Mouse (Mus musculus): ENCODE data around the gene Tbc1d1.
A peak's percentile ranks its signal among the peaks of the same experiment; 100 is the strongest.

Gene Tbc1d1

GRCm38 (mm10) chr5:64237263-64237662 lies 81.2 kb downstream of the Tbc1d1 start:
- peak; percentile 53 for DNase-seq (ENCODE audit: low read depth, low spot score)

GRCm38 (mm10) chr5:64237693-64238092 lies 81.6 kb downstream of the Tbc1d1 start:
- no peak for DNase-seq (ENCODE audit: low read depth, low spot score)

DNA sequence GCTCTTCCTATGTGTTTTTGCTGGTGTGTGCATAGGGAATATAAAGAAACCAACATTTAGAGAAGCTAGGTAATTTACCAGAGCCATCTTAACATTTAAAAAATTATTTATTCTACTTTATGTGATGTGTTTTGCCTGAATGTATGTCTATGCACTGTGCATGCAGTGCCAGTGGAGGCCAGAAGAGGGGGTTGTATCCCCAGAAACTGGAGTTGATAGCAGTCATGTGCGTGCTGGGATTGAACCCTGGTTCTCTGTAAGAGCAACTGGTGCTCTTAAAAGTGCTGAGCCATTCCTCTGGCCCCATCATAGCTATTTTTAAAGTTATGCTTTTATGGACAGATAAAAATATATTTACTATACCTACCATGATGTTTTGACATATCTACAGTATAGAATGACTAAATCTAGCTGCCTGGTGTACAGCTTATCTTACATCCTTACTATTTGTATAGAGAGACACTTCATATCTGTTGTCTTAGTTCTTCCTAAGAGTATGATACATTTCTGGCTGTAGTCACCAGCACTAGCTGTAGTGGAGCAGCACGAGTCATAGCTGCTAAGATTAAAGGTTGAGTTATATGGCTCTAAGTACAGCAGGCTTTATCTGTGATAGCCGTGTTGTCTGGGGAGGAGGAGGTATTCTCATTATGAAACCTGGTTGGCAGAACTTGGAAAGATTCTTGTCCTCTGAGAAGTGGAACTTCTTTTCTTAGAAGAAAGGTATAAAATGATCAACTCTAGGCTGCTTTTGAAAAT lies 83.0 kb downstream of the Tbc1d1 start:
- DNase-seq (ENCODE audit: low read depth, low spot score): no peak

GRCm38 (mm10) chr5:64240941-64241682 lies 85.0 kb downstream of the Tbc1d1 start:
- DNase-seq (ENCODE audit: low read depth, low spot score): no peak

DNA sequence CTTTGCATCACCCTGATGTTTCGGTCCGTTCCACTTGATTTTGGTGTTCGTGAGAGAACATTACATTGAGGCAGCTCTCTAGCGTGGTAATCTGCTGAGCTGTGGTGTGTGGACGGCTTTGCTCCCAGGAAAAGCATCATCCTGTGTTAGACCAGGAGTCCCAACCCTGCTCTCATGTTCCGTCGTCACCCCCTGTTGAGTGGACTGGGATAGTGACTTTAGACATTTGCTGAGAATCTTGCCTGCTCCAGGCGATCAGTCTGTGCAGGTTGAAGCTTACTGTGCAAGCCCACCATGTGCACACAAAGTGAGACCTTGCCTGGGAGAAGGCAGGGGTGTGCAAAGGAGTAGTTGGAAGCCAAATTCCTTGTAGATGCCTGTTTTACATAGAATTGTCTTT lies 85.8 kb downstream of the Tbc1d1 start:
- no peak for DNase-seq (ENCODE audit: low read depth, low spot score)

DNA sequence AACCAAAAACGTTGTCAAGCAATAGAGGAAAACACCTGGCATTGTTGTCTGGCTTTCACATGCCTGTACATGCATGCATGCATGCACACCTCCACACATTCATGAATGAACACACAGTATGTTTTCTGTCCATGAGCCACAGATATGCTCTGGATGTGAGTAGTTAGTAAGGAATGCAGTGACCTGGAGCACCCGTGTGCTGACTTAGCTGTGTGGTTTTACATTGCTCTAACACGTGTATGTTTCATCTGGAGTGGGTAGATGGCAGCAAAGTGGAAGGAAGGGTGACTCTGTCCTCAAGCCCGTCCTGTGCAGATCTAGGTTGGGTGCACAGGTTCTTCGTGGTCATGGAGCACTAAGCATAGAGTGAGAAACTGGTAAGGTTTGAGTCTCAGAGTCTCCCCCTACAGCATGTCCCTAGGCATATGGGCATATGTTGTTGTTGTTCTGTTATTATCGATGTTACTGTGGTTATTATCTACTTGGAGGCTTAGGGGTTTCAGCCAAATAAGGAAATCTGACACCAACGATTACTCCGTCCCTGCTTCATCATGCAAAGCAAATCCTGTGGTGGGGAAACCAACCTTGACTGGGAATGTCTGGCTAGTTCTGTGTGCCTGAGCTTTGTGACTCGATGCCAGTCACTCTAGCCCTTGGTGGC lies 86.8 kb downstream of the Tbc1d1 start:
- no peak for DNase-seq (ENCODE audit: low read depth, low spot score)

DNA sequence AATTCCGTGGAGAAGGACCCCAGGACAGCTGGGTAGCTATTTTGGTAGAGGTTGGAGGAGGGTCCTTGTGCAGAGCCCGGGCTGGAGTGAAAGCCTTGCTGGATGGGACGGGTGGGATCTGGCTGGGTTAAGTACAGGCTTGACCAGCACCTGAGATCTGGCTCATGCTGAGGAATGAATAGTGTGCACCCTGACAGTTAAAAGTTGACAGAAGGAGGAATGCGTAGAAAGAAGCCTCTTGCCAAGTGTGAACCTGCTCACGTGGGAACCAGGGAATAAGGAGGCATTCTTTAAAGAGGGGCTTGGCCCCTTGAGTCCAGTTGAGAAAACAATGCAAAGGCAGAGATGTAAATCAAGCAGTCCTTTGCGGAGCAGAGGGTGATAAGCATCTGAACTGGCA lies 87.6 kb downstream of the Tbc1d1 start:
- DNase-seq (ENCODE audit: low read depth, low spot score): peak; percentile 43

- no peak for DNase-seq (ENCODE audit: low read depth, low spot score)
Observed at GRCm38 (mm10) chr5:64244283-64244682, 88.2 kb downstream of the Tbc1d1 start.

- no peak for DNase-seq (ENCODE audit: low read depth, low spot score)
Observed at GRCm38 (mm10) chr5:64244745-64245144, 88.6 kb downstream of the Tbc1d1 start.

DNA sequence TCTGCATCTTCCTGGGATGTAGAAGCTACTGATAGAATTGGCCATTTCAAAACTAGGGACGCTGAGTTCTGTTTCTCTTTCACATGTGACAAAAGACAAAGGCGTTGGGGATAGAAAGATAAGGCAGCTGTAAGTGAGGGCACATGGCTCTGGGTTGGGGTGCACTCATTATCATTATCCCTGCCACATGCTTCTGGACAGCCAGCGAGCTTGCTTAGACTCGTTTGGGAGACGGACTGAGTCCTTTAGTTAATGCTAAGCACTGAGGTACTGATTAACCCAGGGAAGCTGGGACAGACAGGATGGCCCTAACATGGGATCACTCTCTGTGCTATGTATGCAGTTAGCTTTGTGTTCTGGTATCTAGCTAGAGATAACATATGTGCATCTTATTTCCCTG lies 95.3 kb downstream of the Tbc1d1 start:
- no peak for DNase-seq (ENCODE audit: low read depth, low spot score)

DNA sequence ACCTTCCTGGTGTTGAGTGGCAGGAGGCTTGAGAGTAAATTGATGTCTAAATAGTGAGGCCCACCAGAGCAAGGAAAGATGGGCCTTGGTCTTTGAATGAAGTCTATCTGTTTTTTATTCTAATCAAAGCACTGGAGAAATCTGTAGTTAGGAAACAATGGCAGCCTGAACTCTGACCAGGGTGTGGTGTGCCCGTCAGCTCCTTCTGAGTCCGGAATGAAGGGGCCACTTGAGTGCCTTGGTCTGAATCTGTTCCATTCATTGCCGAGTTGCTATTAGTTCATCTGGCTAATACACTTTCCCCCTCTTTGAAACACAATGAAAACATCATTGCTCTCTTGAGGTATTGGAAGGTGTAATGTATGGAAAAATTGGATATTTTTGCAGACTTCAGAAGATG lies 98.2 kb downstream of the Tbc1d1 start:
- peak; percentile 34 for DNase-seq (ENCODE audit: low read depth, low spot score)

DNA sequence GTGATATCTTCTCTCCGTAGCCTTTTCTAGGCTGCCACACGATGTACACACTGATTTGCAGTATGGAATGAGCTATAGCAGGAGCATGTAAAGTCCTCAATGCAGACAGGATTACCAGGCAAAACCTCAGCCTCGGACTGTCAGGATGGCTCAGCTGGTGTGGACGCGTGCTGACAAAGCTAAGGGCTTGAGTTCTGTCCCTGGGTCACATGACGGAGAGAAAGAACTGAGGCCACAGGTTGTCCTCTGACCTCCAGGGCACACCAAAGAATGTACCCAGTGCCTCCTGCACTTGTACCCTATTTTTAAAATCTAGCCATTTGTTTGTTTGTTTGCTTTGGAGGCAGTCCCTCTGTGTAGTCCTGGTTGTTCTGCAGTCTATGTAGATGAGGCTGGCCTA lies 98.9 kb downstream of the Tbc1d1 start:
- no peak for DNase-seq (ENCODE audit: low read depth, low spot score)

GRCm38 (mm10) chr5:64263348-64263747 lies 107.2 kb downstream of the Tbc1d1 start:
- no peak for DNase-seq (ENCODE audit: low read depth, low spot score)

GRCm38 (mm10) chr5:64263898-64264478 lies 107.9 kb downstream of the Tbc1d1 start:
- DNase-seq (ENCODE audit: low read depth, low spot score): no peak

- no peak for DNase-seq (ENCODE audit: low read depth, low spot score)
Observed at GRCm38 (mm10) chr5:64265145-64265544, 109.0 kb downstream of the Tbc1d1 start.

GRCm38 (mm10) chr5:64265906-64266305 lies 109.8 kb downstream of the Tbc1d1 start:
- peak; percentile 80 for DNase-seq (ENCODE audit: low read depth, low spot score)

DNA sequence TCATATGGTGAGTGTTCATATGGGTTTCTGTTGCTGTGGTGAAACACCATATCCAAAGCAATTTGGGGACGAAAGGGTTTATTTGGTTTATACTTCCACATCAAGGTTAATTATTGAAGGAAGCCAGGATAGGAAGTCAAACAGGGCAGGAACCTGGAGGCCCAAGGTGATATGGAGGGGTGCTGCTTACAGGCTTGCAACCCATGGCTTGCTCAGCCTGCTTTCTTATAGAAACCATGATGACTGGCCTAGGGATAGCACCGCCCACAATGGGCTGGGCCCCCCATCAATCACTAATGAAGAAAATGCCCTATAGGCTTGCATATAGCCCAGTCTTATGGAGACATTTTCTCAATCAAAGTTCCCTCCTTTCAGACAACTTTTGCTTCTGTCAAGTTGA lies 110.4 kb downstream of the Tbc1d1 start:
- no peak for DNase-seq (ENCODE audit: low read depth, low spot score)

GRCm38 (mm10) chr5:64267279-64267678 lies 111.2 kb downstream of the Tbc1d1 start:
- DNase-seq (ENCODE audit: low read depth, low spot score): no peak

DNA sequence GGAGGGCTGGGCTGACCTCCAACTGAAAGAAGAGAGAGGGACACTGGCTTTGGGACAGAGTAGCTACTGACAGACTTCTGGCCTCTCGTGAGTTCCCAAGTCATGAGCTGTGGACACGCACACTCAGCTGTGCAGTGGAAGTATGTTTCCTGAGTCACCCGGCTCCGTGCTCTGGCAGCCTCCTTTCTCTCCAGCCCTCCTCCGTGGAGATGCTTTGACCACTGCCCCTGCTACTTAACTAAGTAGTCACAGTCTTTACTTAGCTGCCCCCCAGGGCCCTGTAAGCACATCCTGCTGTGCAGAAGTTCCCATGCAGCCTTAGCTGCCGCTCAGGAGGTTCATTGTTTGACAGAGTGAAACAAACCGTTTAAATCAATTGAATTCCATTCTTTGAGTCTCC lies 113.6 kb downstream of the Tbc1d1 start:
- DNase-seq (ENCODE audit: low read depth, low spot score): no peak

DNA sequence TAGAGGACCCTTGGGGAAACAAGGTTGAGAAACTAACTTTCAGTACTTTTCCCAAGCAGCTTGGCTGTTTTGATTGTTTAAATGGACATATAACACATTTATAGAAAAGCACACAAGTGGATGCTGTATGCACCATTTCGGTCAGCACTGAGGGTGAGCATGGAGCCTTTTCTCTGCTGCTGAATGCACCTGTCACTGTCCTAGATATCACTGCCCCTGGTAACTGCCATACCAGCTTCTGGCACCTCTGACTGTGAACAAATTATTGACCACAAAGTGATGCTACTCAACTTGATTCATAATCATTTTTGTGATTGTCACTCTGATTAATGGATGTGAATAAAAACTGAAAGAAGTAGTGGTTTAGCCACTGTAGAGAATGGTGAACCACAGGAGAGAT lies 117.4 kb downstream of the Tbc1d1 start:
- DNase-seq (ENCODE audit: low read depth, low spot score): no peak

GRCm38 (mm10) chr5:64274296-64274695 lies 118.2 kb downstream of the Tbc1d1 start:
- DNase-seq (ENCODE audit: low read depth, low spot score): peak; percentile 15

GRCm38 (mm10) chr5:64274738-64275451 lies 118.8 kb downstream of the Tbc1d1 start:
- peak; percentile 66 for DNase-seq (ENCODE audit: low read depth, low spot score)

Measured in ES-CJ7 (cell line).